Mouse (Mus musculus) ES-E14 (cell line): ENCODE results near the gene Ager.

Experiments used
- CHD2 ChIP-seq: IDR thresholded peaks from 2 replicates; pipeline ENCODE4 v1.6.1; 2014; ENCODE audit warnings: mild to moderate bottlenecking, low read depth, low read length, inconsistent platforms
- HCFC1 ChIP-seq: IDR thresholded peaks from 2 replicates; pipeline ENCODE4 v1.6.1; 2012; ENCODE audit warnings: low read length, inconsistent platforms, borderline replicate concordance; ENCODE audit not compliant: insufficient read depth
- ZC3H11A ChIP-seq: IDR thresholded peaks from 2 replicates; pipeline ENCODE4 v1.6.1; 2012; ENCODE audit warnings: low read depth, mild to moderate bottlenecking, inconsistent platforms, low read length, borderline replicate concordance
- ZNF384 ChIP-seq: IDR thresholded peaks from 2 replicates; pipeline ENCODE4 v1.6.1; 2012; ENCODE audit warnings: low read depth, low read length, inconsistent platforms

GRCm38 (mm10) chr17:34563354-34563753 lies 34.3 kb upstream of the Ager start:
- no peak for TF ChIP-seq ZC3H11A
- TF ChIP-seq CHD2 = no peak
- no peak for TF ChIP-seq ZNF384
- no peak for TF ChIP-seq HCFC1
